In genomic region chr2:153345454-153346220, GRCm38 (mm10) we compare ENCODE assay signal across 8 mouse cellular contexts. TPM values are rescaled to one million over a fixed set of nuclear protein-coding genes. Genes with fewer than 3 reads are reported as not detected.
DNase-seq lines count a peak whose midpoint lies in the region; ATAC-seq and TF ChIP-seq lines count a peak whose summit lies in the region.

Asxl1 (plus strand) TSS chr2:153345829.

- ATAC-seq in embryonic facial prominence, embryonic 14.5 days (ENCODE audit: low read depth) = peak; percentile 98
- ATAC-seq in limb, embryonic 13.5 days (ENCODE audit: low FRiP score, low read depth) = peak; percentile 98
- ATAC-seq in midbrain, embryonic 16.5 days = peak; percentile 97

- peak within 1 kb of the TSS; percentile 97 for H3K9ac ChIP-seq in embryonic facial prominence, embryonic 14.5 days (ENCODE audit: low read depth, low read length)
- peak within 1 kb of the TSS; percentile 99 for H3K9ac ChIP-seq in heart, adult 2 months (ENCODE audit: low read depth, low read length)
- H3K9ac ChIP-seq in limb, embryonic 13.5 days = peak within 1 kb of the TSS; percentile 97
- peak within 1 kb of the TSS; percentile 79 for H3K9ac ChIP-seq in midbrain, embryonic 16.5 days (ENCODE audit: low read depth, low read length)

- intact Hi-C loops in heart, adult 2 months (cut with DNase I) = loop anchor here (1.0 to 10.0 kb wide), 3 partner anchors 55 to 651 kb away; partner anchors contain the start of genes Kif3b, Plagl2 and Pofut1

- peak within 1 kb of the TSS; percentile 97 for H3K4me3 ChIP-seq in embryonic facial prominence, embryonic 14.5 days (ENCODE audit: low read depth, low read length)
- peak within 1 kb of the TSS; percentile 76 for H3K4me3 ChIP-seq in heart, adult 2 months
- H3K4me3 ChIP-seq in limb, embryonic 13.5 days = peak within 1 kb of the TSS; percentile 86
- H3K4me3 ChIP-seq in midbrain, embryonic 16.5 days (ENCODE audit: low read depth, low read length) = peak within 1 kb of the TSS; percentile 88

- H3K4me2 ChIP-seq in embryonic facial prominence, embryonic 14.5 days (ENCODE audit: low read depth, low read length) = peak within 1 kb of the TSS; percentile 87
- H3K4me2 ChIP-seq in limb, embryonic 13.5 days (replicated peaks) = peak within 1 kb of the TSS; percentile 72
- H3K4me2 ChIP-seq in midbrain, embryonic 16.5 days (ENCODE audit: low read length) = peak within 1 kb of the TSS; percentile 66

- DNase-seq in 3T3-L1 (ENCODE audit: low read depth, low spot score) = peak; percentile 99
- peak; percentile 82 to 92 for DNase-seq in adrenal gland, postnatal 4 days (ENCODE audit: low spot score in 2 of 2)
- peak; percentile 100 for DNase-seq in embryonic facial prominence, embryonic 14.5 days (ENCODE audit: low spot score)
- peak; percentile 92 to 97 for DNase-seq in heart, adult 2 months
- peak; percentile 96 to 98 for DNase-seq in kidney, adult 8-10 months
- DNase-seq in spleen, postnatal 10 days (ENCODE audit: low spot score in 2 of 2) = peak; percentile 87 to 94

- peak; percentile 63 for TF ChIP-seq POLR2A in heart, adult 2 months (IDR thresholded peaks at IDR 0.05; ENCODE audit: insufficient read depth, low read depth, low read length)

- no peaks in the 10 kb centered on the region for H3K9me3 ChIP-seq in embryonic facial prominence, embryonic 14.5 days (ENCODE audit: control insufficient read depth, low read length)
- H3K9me3 ChIP-seq in limb, embryonic 13.5 days = no peaks in the 10 kb centered on the region
- no peaks in the 10 kb centered on the region for H3K9me3 ChIP-seq in midbrain, embryonic 16.5 days (replicated peaks; ENCODE audit: control insufficient read depth, low read length, poor library complexity, severe bottlenecking)

- TF ChIP-seq CTCF in heart, adult 2 months (IDR thresholded peaks at IDR 0.05) = no peak

- under 1% methylated on average over 52 of the region's 79 CpGs for WGBS in embryonic facial prominence, embryonic 14.5 days
- under 1% methylated on average over 79 of the region's 79 CpGs for WGBS in heart, adult 2 months
- WGBS in limb, embryonic 13.5 days = under 1% methylated on average over 60 of the region's 79 CpGs
- under 1% methylated on average over 63 of the region's 79 CpGs for WGBS in midbrain, embryonic 16.5 days

- 0 out of 2 replicates have a peak, but pooled peaks cover 4% of the 10 kb centered on the region for H3K36me3 ChIP-seq in embryonic facial prominence, embryonic 14.5 days (ENCODE audit: control insufficient read depth, insufficient read depth, low read length)
- H3K36me3 ChIP-seq in heart, adult 2 months (ENCODE audit: control insufficient read depth, insufficient read depth, low read length) = peaks cover 24% of the 10 kb centered on the region
- H3K36me3 ChIP-seq in limb, embryonic 13.5 days = peaks cover 12% of the 10 kb centered on the region; the same call in 1 of the 2 replicates
- H3K36me3 ChIP-seq in midbrain, embryonic 16.5 days (ENCODE audit: control insufficient read depth, insufficient read depth, low read length) = no peaks in the 10 kb centered on the region

- H3K4me1 ChIP-seq in embryonic facial prominence, embryonic 14.5 days (ENCODE audit: control insufficient read depth, insufficient read depth, low read length) = peaks cover 25% of the 10 kb centered on the region
- H3K4me1 ChIP-seq in heart, adult 2 months (ENCODE audit: control insufficient read depth, insufficient read depth, low read length) = peaks cover 7% of the 10 kb centered on the region
- H3K4me1 ChIP-seq in limb, embryonic 13.5 days = peaks cover 31% of the 10 kb centered on the region
- H3K4me1 ChIP-seq in midbrain, embryonic 16.5 days (ENCODE audit: control insufficient read depth, insufficient read depth, low read length) = peaks cover 29% of the 10 kb centered on the region

- H3K27me3 ChIP-seq in embryonic facial prominence, embryonic 14.5 days (replicated peaks; ENCODE audit: control insufficient read depth, insufficient read depth, low read length) = no peaks in the 10 kb centered on the region
- no peaks in the 10 kb centered on the region for H3K27me3 ChIP-seq in heart, adult 2 months (ENCODE audit: control insufficient read depth, insufficient read depth, low read length)
- H3K27me3 ChIP-seq in limb, embryonic 13.5 days = no peaks in the 10 kb centered on the region
- no peaks in the 10 kb centered on the region for H3K27me3 ChIP-seq in midbrain, embryonic 16.5 days (ENCODE audit: control insufficient read depth, insufficient read depth, low read depth, low read length)

- no peaks in the 10 kb centered on the region; the same call in none of the 2 replicates for H3K79me2 ChIP-seq in heart, adult 2 months (replicated peaks; ENCODE audit: control insufficient read depth, insufficient read depth, low read length)

- TF ChIP-seq EP300 in heart, adult 2 months (IDR thresholded peaks at IDR 0.05; ENCODE audit: insufficient read depth, low read depth, low read length) = peak; percentile 65; the same call in 1 of the 2 replicates

- H3K27ac ChIP-seq in embryonic facial prominence, embryonic 14.5 days (replicated peaks; ENCODE audit: low read depth, low read length) = peak within 1 kb of the TSS; percentile 100
- peak within 1 kb of the TSS; percentile 100 for H3K27ac ChIP-seq in heart, adult 2 months
- peak within 1 kb of the TSS; percentile 99 for H3K27ac ChIP-seq in limb, embryonic 13.5 days
- peak within 1 kb of the TSS; percentile 96 for H3K27ac ChIP-seq in midbrain, embryonic 16.5 days (ENCODE audit: low read length)

RNA-seq across cellular contexts. Expression of gene Asxl1, which starts in this region (rescaled TPM):
- 10 to 100 TPM; 51.3 to 53.2 TPM for total RNA-seq in adrenal gland, postnatal 4 days (2021)
- polyA plus RNA-seq in embryonic facial prominence, embryonic 14.5 days (2014; fragmentation: Nextera tagmentation; extraction: Ambion mirVana) = 14.3 and 16.3 TPM in 2 replicates
- 10 to 100 TPM; 17.7 to 21.2 TPM for total RNA-seq in heart, adult 2 months (2021)
- 8.0 and 12.3 TPM in 2 replicates for polyA plus RNA-seq in heart, adult 2 months (2012; rRNA removed)
- polyA plus RNA-seq in limb, embryonic 13.5 days (2015; fragmentation: Nextera tagmentation; extraction: Ambion mirVana) = 13.2 and 14.2 TPM in 2 replicates
- polyA plus RNA-seq in midbrain, embryonic 16.5 days (2015; fragmentation: Nextera tagmentation; extraction: Ambion mirVana) = 9.0 and 9.2 TPM in 2 replicates

Comparison
In these comparisons a context has a peak if more than half of its experiments do, and no peak if none do; other contexts are left out.
1. Peak in every context shown above with its lines: DNase-seq, ATAC-seq, H3K4me3 ChIP-seq and H3K27ac ChIP-seq.